Mouse (Mus musculus): ENCODE data around the gene Ankdd1a. TPM values are rescaled to one million over a fixed set of nuclear protein-coding genes. Genes with fewer than 3 reads are reported as not detected.

Gene Ankdd1a
- polyA plus RNA-seq, 1 experiment from 2014 or later = 0.14 TPM

- Histone ChIP-seq H3K4me3 (replicated peaks; ENCODE audit: low read depth, low read length) (no peak overlapping the region), H3K36me3 (ENCODE audit: insufficient read depth, low read length) (no peaks in the 10 kb centered on the region), H3K27ac (no peak overlapping the region), H3K9me3 (replicated peaks; ENCODE audit: low read length) (no peaks in the 10 kb centered on the region), H3K27me3 (ENCODE audit: insufficient read depth, low read length) (no peaks in the 10 kb centered on the region), H3K9ac (ENCODE audit: low read depth, low read length) (no peak overlapping the region), H3K4me1 (replicated peaks; ENCODE audit: insufficient read depth, low read length) (no peaks in the 10 kb centered on the region), H3K4me2 (ENCODE audit: low read length) (no peak overlapping the region)
- no peak for TF ChIP-seq CTCF (IDR thresholded peaks at IDR 0.05; ENCODE audit: low read depth)
- 77% methylated on average over 9 of the region's 9 CpGs for WGBS
- ATAC-seq (replicated peaks; ENCODE audit: low FRiP score, low read depth) (no peak), DNase-seq (ENCODE audit: low spot score) (no peak)
Observed at GRCm38 (mm10) chr9:65539697-65540096, 19.7 kb upstream of the Ankdd1a start.

DNA sequence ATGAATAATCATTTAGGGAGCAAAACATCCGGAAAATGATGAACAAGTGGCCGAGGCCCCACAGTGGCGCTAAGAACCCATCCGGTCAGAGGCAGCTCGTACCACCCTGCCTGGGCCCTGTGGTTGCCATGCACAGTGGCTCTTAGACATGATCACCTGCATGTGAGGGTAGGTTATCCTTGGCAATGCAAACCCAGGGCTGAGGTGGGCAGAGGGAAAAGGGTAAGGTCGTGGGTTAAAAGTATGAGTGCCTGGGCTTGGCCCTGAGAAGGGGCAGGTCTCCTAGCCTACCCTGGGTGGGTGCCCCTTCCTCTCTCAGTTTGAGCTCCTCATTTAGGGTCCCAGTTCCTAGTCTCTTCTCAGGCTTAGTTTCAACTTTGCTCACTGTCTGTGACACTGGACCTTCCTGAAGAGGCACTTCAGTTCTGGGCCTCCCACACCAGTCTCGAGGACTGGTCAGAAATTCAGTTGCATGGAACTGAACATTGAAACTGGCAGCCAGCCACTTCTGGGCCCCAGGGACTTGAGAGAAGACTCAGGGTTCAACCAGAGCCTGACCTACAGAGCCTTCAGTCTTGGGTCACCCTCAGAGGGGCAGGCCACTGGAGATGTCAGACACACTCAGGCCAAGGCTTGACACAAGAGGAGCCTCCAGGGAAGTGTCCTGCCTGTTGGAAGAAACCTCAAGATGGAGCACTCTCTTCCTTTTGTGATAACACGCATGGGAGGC, 18.1 kb upstream of the Ankdd1a start:
- DNase-seq (ENCODE audit: low spot score) = no peak
- no peak for ATAC-seq (replicated peaks; ENCODE audit: low FRiP score, low read depth)
- no peaks in the 10 kb centered on the region for H3K9me3 ChIP-seq (replicated peaks; ENCODE audit: low read length)
- H3K27ac ChIP-seq = no peak overlapping the region
- no peaks in the 10 kb centered on the region for H3K27me3 ChIP-seq (ENCODE audit: insufficient read depth, low read length)
- H3K9ac ChIP-seq (ENCODE audit: low read depth, low read length) = no peak overlapping the region
- no peak overlapping the region for H3K4me2 ChIP-seq (ENCODE audit: low read length)
- no peak overlapping the region for H3K4me3 ChIP-seq (replicated peaks; ENCODE audit: low read depth, low read length)
- no peaks in the 10 kb centered on the region for H3K4me1 ChIP-seq (replicated peaks; ENCODE audit: insufficient read depth, low read length)
- 89% methylated on average over 8 of the region's 8 CpGs for WGBS
- TF ChIP-seq CTCF (IDR thresholded peaks at IDR 0.05; ENCODE audit: low read depth) = no peak
- H3K36me3 ChIP-seq (ENCODE audit: insufficient read depth, low read length) = no peaks in the 10 kb centered on the region

DNA sequence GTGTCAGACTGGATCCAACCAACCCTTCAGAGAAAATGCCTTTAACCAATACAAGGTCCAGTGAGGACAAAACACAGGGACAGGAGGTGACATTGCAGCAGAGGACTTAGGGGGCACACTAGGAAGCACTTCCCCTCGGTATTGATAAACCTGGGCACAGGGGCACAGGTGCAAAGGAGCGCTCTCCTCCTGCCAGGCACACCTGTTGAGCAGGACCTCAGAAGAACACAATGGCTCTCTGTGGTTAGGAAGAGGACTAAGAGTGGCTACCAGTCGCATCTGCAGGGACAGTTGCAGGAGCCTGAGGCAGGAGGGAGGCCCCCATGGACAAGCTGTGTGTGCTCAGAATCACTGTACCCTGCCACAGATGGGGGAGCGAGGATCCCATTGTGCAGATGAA, 16.5 kb upstream of the Ankdd1a start:
- H3K9me3 ChIP-seq (replicated peaks; ENCODE audit: low read length) = no peaks in the 10 kb centered on the region
- H3K4me2 ChIP-seq (ENCODE audit: low read length) = no peak overlapping the region
- WGBS = 77% methylated on average over 4 of the region's 4 CpGs
- H3K4me1 ChIP-seq (replicated peaks; ENCODE audit: insufficient read depth, low read length) = no peaks in the 10 kb centered on the region
- no peak overlapping the region for H3K9ac ChIP-seq (ENCODE audit: low read depth, low read length)
- H3K36me3 ChIP-seq (ENCODE audit: insufficient read depth, low read length) = no peaks in the 10 kb centered on the region
- no peaks in the 10 kb centered on the region for H3K27me3 ChIP-seq (ENCODE audit: insufficient read depth, low read length)
- DNase-seq (ENCODE audit: low spot score) (no peak), ATAC-seq (replicated peaks; ENCODE audit: low FRiP score, low read depth) (no peak)
- H3K4me3 ChIP-seq (replicated peaks; ENCODE audit: low read depth, low read length) = no peak overlapping the region
- no peak for TF ChIP-seq CTCF (IDR thresholded peaks at IDR 0.05; ENCODE audit: low read depth)
- no peak overlapping the region for H3K27ac ChIP-seq

GRCm38 (mm10) chr9:65535789-65536469, 15.9 kb upstream of the Ankdd1a start:
- H3K4me3 ChIP-seq (replicated peaks; ENCODE audit: low read depth, low read length) = no peak overlapping the region
- TF ChIP-seq CTCF (IDR thresholded peaks at IDR 0.05; ENCODE audit: low read depth) = no peak
- H3K9ac ChIP-seq (ENCODE audit: low read depth, low read length) = no peak overlapping the region
- no peak for DNase-seq (ENCODE audit: low spot score)
- no peak overlapping the region for H3K27ac ChIP-seq
- no peaks in the 10 kb centered on the region for H3K27me3 ChIP-seq (ENCODE audit: insufficient read depth, low read length)
- H3K4me1 ChIP-seq (replicated peaks; ENCODE audit: insufficient read depth, low read length) = no peaks in the 10 kb centered on the region
- no peaks in the 10 kb centered on the region for H3K9me3 ChIP-seq (replicated peaks; ENCODE audit: low read length)
- H3K36me3 ChIP-seq (ENCODE audit: insufficient read depth, low read length) = no peaks in the 10 kb centered on the region
- 82% methylated on average over 10 of the region's 11 CpGs for WGBS
- no peak for ATAC-seq (replicated peaks; ENCODE audit: low FRiP score, low read depth)
- no peak overlapping the region for H3K4me2 ChIP-seq (ENCODE audit: low read length)

DNA sequence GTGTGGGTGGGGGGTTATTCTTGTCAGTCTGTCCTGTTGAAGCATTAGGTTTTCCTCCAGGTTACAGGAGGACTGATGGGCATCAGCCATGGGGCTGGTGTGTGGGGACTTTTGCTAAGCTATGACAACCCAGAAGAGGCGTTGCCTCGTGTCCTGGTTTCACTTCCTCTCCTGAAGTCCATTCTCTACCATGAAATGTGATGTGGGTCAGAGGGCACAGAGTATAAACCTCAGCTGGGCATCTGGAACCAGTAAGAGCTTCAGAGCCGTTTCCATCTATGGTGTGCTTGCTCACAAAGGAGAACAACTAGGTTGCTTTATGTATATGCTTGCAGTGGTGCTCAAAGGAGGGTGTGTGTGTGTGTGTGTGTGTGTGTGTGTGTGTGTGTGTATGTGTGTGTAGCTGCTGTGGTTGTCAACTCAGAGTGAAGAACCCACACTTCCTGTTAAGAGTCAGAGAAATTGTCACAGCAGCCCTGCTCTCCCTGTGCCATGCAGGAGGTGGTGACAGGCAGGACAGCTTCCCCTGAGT, 15.3 kb upstream of the Ankdd1a start:
- Histone ChIP-seq H3K36me3 (ENCODE audit: insufficient read depth, low read length) (no peaks in the 10 kb centered on the region), H3K9ac (ENCODE audit: low read depth, low read length) (no peak overlapping the region), H3K27ac (no peak overlapping the region), H3K4me1 (replicated peaks; ENCODE audit: insufficient read depth, low read length) (no peaks in the 10 kb centered on the region), H3K4me2 (ENCODE audit: low read length) (no peak overlapping the region), H3K27me3 (ENCODE audit: insufficient read depth, low read length) (no peaks in the 10 kb centered on the region), H3K4me3 (replicated peaks; ENCODE audit: low read depth, low read length) (no peak overlapping the region), H3K9me3 (replicated peaks; ENCODE audit: low read length) (no peaks in the 10 kb centered on the region)
- ATAC-seq (replicated peaks; ENCODE audit: low FRiP score, low read depth) (no peak), DNase-seq (ENCODE audit: low spot score) (no peak)
- no peak for TF ChIP-seq CTCF (IDR thresholded peaks at IDR 0.05; ENCODE audit: low read depth)
- WGBS = 53% methylated on average over 3 of the region's 3 CpGs

DNA sequence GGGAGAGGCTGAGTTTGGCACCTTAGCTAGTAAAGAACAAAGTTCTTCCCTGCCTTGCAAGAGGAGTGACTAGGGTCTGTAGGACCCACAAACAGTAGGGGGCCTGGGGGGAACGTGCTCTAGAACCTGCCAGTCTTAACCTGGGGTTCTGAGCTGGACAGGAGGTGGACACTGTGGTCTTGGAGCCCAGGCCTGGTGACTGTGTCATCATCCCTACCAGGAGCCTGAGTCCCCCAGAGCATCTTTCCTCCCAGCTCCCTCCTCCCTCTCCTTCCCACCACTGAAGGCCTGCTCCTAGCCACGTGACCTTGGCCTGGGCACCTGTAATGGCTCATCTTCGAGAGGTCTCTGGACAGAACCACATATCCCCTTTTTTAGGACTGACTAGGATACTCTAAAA, 14.1 kb upstream of the Ankdd1a start:
- ATAC-seq (replicated peaks; ENCODE audit: low FRiP score, low read depth) (no peak), DNase-seq (ENCODE audit: low spot score) (no peak)
- Histone ChIP-seq H3K9ac (ENCODE audit: low read depth, low read length) (no peak overlapping the region), H3K36me3 (ENCODE audit: insufficient read depth, low read length) (no peaks in the 10 kb centered on the region), H3K4me2 (ENCODE audit: low read length) (no peak overlapping the region), H3K27me3 (ENCODE audit: insufficient read depth, low read length) (no peaks in the 10 kb centered on the region), H3K27ac (no peak overlapping the region), H3K9me3 (replicated peaks; ENCODE audit: low read length) (no peaks in the 10 kb centered on the region), H3K4me1 (replicated peaks; ENCODE audit: insufficient read depth, low read length) (no peaks in the 10 kb centered on the region), H3K4me3 (replicated peaks; ENCODE audit: low read depth, low read length) (no peak overlapping the region)
- WGBS = 92% methylated on average over 3 of the region's 3 CpGs
- no peak for TF ChIP-seq CTCF (IDR thresholded peaks at IDR 0.05; ENCODE audit: low read depth)

Measured in kidney, postnatal 0 days (tissue).